In the genomic region with DNA sequence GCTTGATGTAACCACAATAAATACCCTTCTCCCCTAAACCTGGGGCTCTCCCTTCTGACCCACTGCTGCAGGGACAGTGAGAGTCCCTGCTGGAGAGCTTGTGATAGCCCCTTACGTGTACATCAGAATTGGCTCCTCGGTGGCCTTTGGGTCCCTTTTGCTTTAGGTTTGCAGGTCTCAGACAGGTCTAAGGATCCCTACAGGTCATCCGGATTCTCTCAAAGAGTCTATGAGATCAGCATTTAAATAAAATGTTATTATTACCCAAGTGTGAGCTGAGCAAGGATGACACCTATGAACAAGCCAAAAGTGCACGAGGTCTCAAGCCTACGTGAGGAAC, we compare ENCODE assay signal across 28 mouse cellular contexts. TPM values are rescaled to one million over a fixed set of nuclear protein-coding genes. Genes with fewer than 3 reads are reported as not detected.
A peak's percentile ranks its signal among the peaks of the same experiment; 100 is the strongest.
DNase-seq lines count a peak whose midpoint lies in the region; ATAC-seq and TF ChIP-seq lines count a peak whose summit lies in the region.
"Had no signal": no experiment of that assay in that cellular context is flagged by ENCODE, and none has a peak within 500 bp of the region (broad histone marks: within the 10 kb centered on the region; RNA-seq: fewer than 3 reads in every experiment).

No protein-coding gene starts in this region.

- intact Hi-C loops in heart, postnatal 36 days (cut with DNase I): no loop called here

- H3K4me2 ChIP-seq in heart, embryonic 12.5 days: no peak overlapping the region
- H3K4me2 ChIP-seq in liver, postnatal 0 days (ENCODE audit: low read depth, low read length): peak overlapping the region; percentile 51; the same call in 1 of the 2 replicates
- H3K4me2 ChIP-seq: embryonic facial prominence, embryonic 12.5 days; forebrain, embryonic 15.5 days; hindbrain, embryonic 14.5 days; neural tube, embryonic 13.5 days had no signal

- TF ChIP-seq CTCF in MEL (IDR thresholded peaks at IDR 0.05 in 2 of 3, conservative IDR thresholded peaks at IDR 0.05 in 1 of 3; ENCODE audit: control insufficient read depth in 1 of 3, insufficient read depth in 1 of 3, low read depth in 2 of 3, low read length in 3 of 3, poor library complexity in 1 of 3, severe bottlenecking in 1 of 3): no peak
- TF ChIP-seq CTCF in liver, postnatal 0 days (IDR thresholded peaks at IDR 0.05; ENCODE audit: low read depth): 0 out of 2 replicates have a peak, but pooled peaks have one; percentile 0

- no peaks in the 10 kb centered on the region for H3K27me3 ChIP-seq in heart, embryonic 12.5 days (replicated peaks)
- no peaks in the 10 kb centered on the region for H3K27me3 ChIP-seq in MEL (ENCODE audit: control insufficient read depth in 1 of 2, insufficient read depth in 2 of 2, low read length in 2 of 2)
- no peaks in the 10 kb centered on the region for H3K27me3 ChIP-seq in liver, postnatal 0 days (ENCODE audit: insufficient read depth, low read length)
- H3K27me3 ChIP-seq: embryonic facial prominence, embryonic 12.5 days; forebrain, embryonic 15.5 days; neural tube, embryonic 13.5 days had no signal

- H3K36me3 ChIP-seq in heart, embryonic 12.5 days: no peaks in the 10 kb centered on the region
- H3K36me3 ChIP-seq in MEL (ENCODE audit: control insufficient read depth in 1 of 2, insufficient read depth in 2 of 2, low read length in 2 of 2): peaks cover 0 to 47% of the 10 kb centered on the region in 2 experiments; a peak in 2 of 4 replicates
- H3K36me3 ChIP-seq in liver, postnatal 0 days (replicated peaks; ENCODE audit: insufficient read depth, low read length): no peaks in the 10 kb centered on the region
- H3K36me3 ChIP-seq: embryonic facial prominence, embryonic 12.5 days; forebrain, embryonic 15.5 days; limb, embryonic 10.5 days; neural tube, embryonic 13.5 days had no signal

- no peak for TF ChIP-seq EP300 in MEL (IDR thresholded peaks at IDR 0.05; ENCODE audit: low read depth in 1 of 2, low read length in 2 of 2)
- TF ChIP-seq EP300 in liver, postnatal 0 days (IDR thresholded peaks at IDR 0.05; ENCODE audit: low read depth): no peak

- 53% methylated on average over 5 of the region's 5 CpGs for WGBS in heart, embryonic 12.5 days
- WGBS in liver, postnatal 0 days (ENCODE audit: insufficient replicate concordance): 53% methylated on average over 5 of the region's 5 CpGs

- H3K4me3 ChIP-seq in heart, embryonic 12.5 days: no peak overlapping the region
- peak overlapping the region; percentile 5 to 27; a peak in 2 of 4 replicates for H3K4me3 ChIP-seq in MEL (ENCODE audit: control insufficient read depth in 1 of 2, insufficient read depth in 1 of 2, low read depth in 2 of 2, low read length in 2 of 2)
- no peak overlapping the region for H3K4me3 ChIP-seq in liver, postnatal 0 days (ENCODE audit: low read depth, low read length)
- H3K4me3 ChIP-seq: embryonic facial prominence, embryonic 12.5 days; forebrain, embryonic 15.5 days; left cerebral cortex, adult 2 months; limb, embryonic 10.5 days; myocyte; neural tube, embryonic 13.5 days had no signal

- TF ChIP-seq RAD21 in MEL (IDR thresholded peaks at IDR 0.05; ENCODE audit: low read depth, low read length): no peak

- peak overlapping the region; percentile 45 for H3K27ac ChIP-seq in heart, embryonic 12.5 days (ENCODE audit: poor library complexity, severe bottlenecking)
- H3K27ac ChIP-seq in MEL (ENCODE audit: control insufficient read depth, low read depth, low read length): peak overlapping the region; percentile 99
- peak overlapping the region; percentile 77 for H3K27ac ChIP-seq in liver, postnatal 0 days (ENCODE audit: low read depth)
- H3K27ac ChIP-seq: embryonic facial prominence, embryonic 12.5 days; forebrain, embryonic 15.5 days; hindbrain, embryonic 14.5 days; kidney, postnatal 0 days; left cerebral cortex, adult 2 months; limb, embryonic 10.5 days; neural tube, embryonic 13.5 days had no signal

- H3K9me3 ChIP-seq in heart, embryonic 12.5 days (replicated peaks): no peaks in the 10 kb centered on the region
- H3K9me3 ChIP-seq in MEL (replicated peaks; ENCODE audit: insufficient read depth, low read length): no peaks in the 10 kb centered on the region
- no peaks in the 10 kb centered on the region for H3K9me3 ChIP-seq in liver, postnatal 0 days (ENCODE audit: low read length)
- H3K9me3 ChIP-seq: embryonic facial prominence, embryonic 12.5 days; forebrain, embryonic 15.5 days; limb, embryonic 10.5 days; neural tube, embryonic 13.5 days had no signal

- no peak overlapping the region for H3K9ac ChIP-seq in heart, embryonic 12.5 days
- H3K9ac ChIP-seq in MEL (ENCODE audit: control insufficient read depth, low read depth, low read length, poor library complexity, severe bottlenecking): peak overlapping the region; percentile 89
- H3K9ac ChIP-seq in liver, postnatal 0 days (replicated peaks): no peak overlapping the region
- H3K9ac ChIP-seq: embryonic facial prominence, embryonic 12.5 days; forebrain, embryonic 15.5 days; hindbrain, embryonic 14.5 days; neural tube, embryonic 13.5 days had no signal

- peaks cover 5% of the 10 kb centered on the region; the same call in 1 of the 2 replicates for H3K79me2 ChIP-seq in MEL (ENCODE audit: control insufficient read depth, insufficient read depth, low read length, poor library complexity)

- no peak for DNase-seq in heart, postnatal 36 days
- DNase-seq in MEL (ENCODE audit: low read depth, low spot score): no peak
- DNase-seq in liver, postnatal 0 days: no peak
- no peak for DNase-seq in testis, postnatal 10 days (ENCODE audit: low spot score)
- DNase-seq in kidney, adult 11 months: no peak
- DNase-seq: adrenal gland, postnatal 10 days; B cell, adult 2 months; cerebellum, adult 2 months; cerebellum, postnatal 25 days; midbrain, embryonic 14.5 days; retina, postnatal 1 day; thymus, adult 18-20 months; thymus, postnatal 36 days had no signal

- peaks cover 17% of the 10 kb centered on the region for H3K4me1 ChIP-seq in heart, embryonic 12.5 days (replicated peaks)
- peaks cover 32 to 55% of the 10 kb centered on the region in 2 experiments for H3K4me1 ChIP-seq in MEL (ENCODE audit: control insufficient read depth in 1 of 2, insufficient read depth in 2 of 2, low read length in 2 of 2)
- H3K4me1 ChIP-seq in liver, postnatal 0 days (ENCODE audit: insufficient read depth): peaks cover 23% of the 10 kb centered on the region
- H3K4me1 ChIP-seq: embryonic facial prominence, embryonic 12.5 days; forebrain, embryonic 15.5 days; neural tube, embryonic 13.5 days had no signal

- no peak for ATAC-seq in heart, embryonic 12.5 days (ENCODE audit: insufficient number of reproducible peaks, low FRiP score)
- ATAC-seq in granulocyte monocyte progenitor cell, adult 5-6 weeks (replicated peaks; ENCODE audit: poor library complexity, severe bottlenecking): peak; percentile 25; the same call in 1 of the 2 replicates
- no peak for ATAC-seq in liver, postnatal 0 days
- ATAC-seq: forebrain, embryonic 15.5 days; inflammation-experienced regulatory T-cells, adult 6 months had no signal

- TF ChIP-seq POLR2A in MEL (IDR thresholded peaks at IDR 0.05; ENCODE audit: control insufficient read depth in 1 of 2, insufficient read depth in 1 of 2, low read depth in 1 of 2, low read length in 2 of 2, poor library complexity in 1 of 2): peak in 1 of 2 experiments; percentile 77; a peak in 2 of 4 replicates

TF ChIP-seq in MEL, 35 proteins besides CTCF, POLR2A, EP300 and RAD21:
- TF ChIP-seq CHD1 (IDR thresholded peaks at IDR 0.05; ENCODE audit: low read depth, low read length): peak; percentile 91; the same call in 1 of the 2 replicates
- TF ChIP-seq TBP (IDR thresholded peaks at IDR 0.05; ENCODE audit: low read depth, low read length): 0 out of 2 replicates have a peak, but pooled peaks have one; percentile 56
- TF ChIP-seq ZNF384 (IDR thresholded peaks at IDR 0.05; ENCODE audit: low read depth, low read length): no peak
- peak; percentile 20; the same call in 1 of the 2 replicates for TF ChIP-seq ZMIZ1 (IDR thresholded peaks at IDR 0.05; ENCODE audit: low read depth, low read length)
- 0 out of 2 replicates have a peak, but pooled peaks have one; percentile 8 for TF ChIP-seq MAX (IDR thresholded peaks at IDR 0.05; ENCODE audit: low read length)
- TF ChIP-seq POLR2AphosphoS5 (IDR thresholded peaks at IDR 0.05; ENCODE audit: borderline replicate concordance, low read depth, low read length): no peak
- no peak for TF ChIP-seq TAL1 (IDR thresholded peaks at IDR 0.05; ENCODE audit: low read length)
- peak; percentile 31; the same call in 1 of the 2 replicates for TF ChIP-seq HCFC1 (IDR thresholded peaks at IDR 0.05; ENCODE audit: low read depth, low read length)

RNA-seq across cellular contexts. Expression of a gene that starts 51.7 kb away (rescaled TPM):
- polyA plus RNA-seq in heart, embryonic 12.5 days (2016; fragmentation: Nextera tagmentation; extraction: Ambion mirVana): 0.32 and 0.70 TPM in 2 replicates
- not detected for total RNA-seq in heart, postnatal 36 days (2021)
- total RNA-seq in MEL (2012; rRNA removed): 9.0 and 9.7 TPM in 2 replicates
- polyA plus RNA-seq in MEL (2012; ENCODE audit: insufficient read depth in 1 of 2, insufficient read length in 2 of 2, low read depth in 1 of 2, low replicate concordance in 2 of 2, missing spikeins in 1 of 2): 1 to 10 TPM in 1 of 2 experiments, not detected in 1; 5.7 TPM
- not detected in 2 replicates for total RNA-seq in granulocyte monocyte progenitor cell, adult 5-6 weeks (2014; fragmentation: Nextera tagmentation)
- total RNA-seq in granulocyte monocyte progenitor cell, adult 5-6 weeks (2017): not detected in 2 replicates
- 0.40 and 0.66 TPM in 2 replicates for polyA plus RNA-seq in liver, postnatal 0 days (2015; fragmentation: Nextera tagmentation; extraction: Ambion mirVana)
- total RNA-seq: adrenal gland, postnatal 10 days; layer of hippocampus, postnatal 10 days; left cerebral cortex, adult 2 months; liver, adult 2 months had no signal
- polyA plus RNA-seq: cerebellum, adult 2 months; hindbrain, embryonic 14.5 days; inflammation-experienced regulatory T-cells, adult 6 months; kidney, postnatal 0 days; large intestine, adult 2 months; liver, adult 2 months; lung, postnatal 0 days; midbrain, embryonic 14.5 days; myocyte had no signal

Comparison
In these comparisons a context has a peak if more than half of its experiments do, and no peak if none do; other contexts are left out.
1. H3K27ac ChIP-seq: peak in every context shown above with its lines; median percentile 99 in MEL; 77 in liver, postnatal 0 days; 45 in heart, embryonic 12.5 days.
2. H3K4me3 ChIP-seq: peak in MEL (2 of 2); none in heart, embryonic 12.5 days (single experiment) and liver, postnatal 0 days (single experiment).